Mouse (Mus musculus): ENCODE data around the gene Lrrc26. TPM values are rescaled to one million over a fixed set of nuclear protein-coding genes. Genes with fewer than 3 reads are reported as not detected.

Lrrc26 gene
- polyA plus RNA-seq, 1 experiment: not detected

DNA sequence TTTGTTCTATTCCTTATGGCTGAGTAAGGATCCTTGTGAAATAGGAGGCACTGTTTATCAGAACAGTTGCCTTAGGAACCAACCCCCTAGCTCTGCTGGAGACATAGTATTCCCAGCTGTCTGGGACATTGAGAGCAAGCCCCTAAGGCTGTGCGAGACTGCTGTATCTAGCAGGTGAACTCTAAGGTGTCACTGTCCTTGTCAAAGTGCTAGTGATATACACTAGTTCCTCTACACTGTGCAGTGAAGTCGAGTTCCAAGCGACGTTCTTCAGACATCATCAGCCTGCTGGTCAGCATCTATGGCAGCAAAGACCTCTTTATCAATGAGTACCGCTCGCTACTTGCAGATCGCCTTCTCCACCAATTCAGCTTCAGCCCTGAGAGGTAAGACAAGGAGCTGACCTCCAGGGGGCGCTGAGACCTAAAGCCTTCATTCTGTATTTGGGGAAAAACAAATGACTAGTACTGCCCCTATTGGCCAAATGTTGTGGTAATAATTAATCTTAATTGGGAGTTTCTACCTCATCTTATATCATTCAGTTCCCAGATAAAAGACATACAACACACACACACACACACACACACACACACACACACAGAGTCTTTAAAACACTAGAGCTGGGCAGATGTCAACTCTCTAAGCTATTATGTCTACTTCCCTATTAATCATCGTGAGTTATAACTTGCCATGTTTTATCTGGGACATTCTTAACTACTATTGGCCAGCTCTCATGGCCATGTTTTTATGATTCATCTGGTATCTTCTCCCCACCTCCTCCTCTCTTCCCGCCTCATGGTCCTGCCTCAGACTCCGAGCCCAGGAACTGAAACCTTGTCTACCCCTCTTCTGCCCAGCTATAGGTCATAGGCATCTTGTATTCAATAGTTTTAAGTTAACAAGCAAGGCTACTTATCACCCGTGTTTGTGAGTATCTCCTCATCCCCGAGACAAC is 10.5 kb upstream of the Lrrc26 start:
- Histone ChIP-seq H3K36me3 (ENCODE audit: control insufficient read depth) (peaks cover 96% of the 10 kb centered on the region), H3K27me3 (ENCODE audit: control insufficient read depth) (no peaks in the 10 kb centered on the region), H3K4me1 (ENCODE audit: control insufficient read depth) (peaks cover 3% of the 10 kb centered on the region), H3K9me3 (ENCODE audit: control insufficient read depth, low read length) (no peaks in the 10 kb centered on the region), H3K4me3 (replicated peaks) (no peak overlapping the region)
- no peak for TF ChIP-seq TAL1 (IDR thresholded peaks at IDR 0.05; ENCODE audit: low read length)
- TF ChIP-seq GATA1 (IDR thresholded peaks at IDR 0.05; ENCODE audit: low read length): no peak

DNA sequence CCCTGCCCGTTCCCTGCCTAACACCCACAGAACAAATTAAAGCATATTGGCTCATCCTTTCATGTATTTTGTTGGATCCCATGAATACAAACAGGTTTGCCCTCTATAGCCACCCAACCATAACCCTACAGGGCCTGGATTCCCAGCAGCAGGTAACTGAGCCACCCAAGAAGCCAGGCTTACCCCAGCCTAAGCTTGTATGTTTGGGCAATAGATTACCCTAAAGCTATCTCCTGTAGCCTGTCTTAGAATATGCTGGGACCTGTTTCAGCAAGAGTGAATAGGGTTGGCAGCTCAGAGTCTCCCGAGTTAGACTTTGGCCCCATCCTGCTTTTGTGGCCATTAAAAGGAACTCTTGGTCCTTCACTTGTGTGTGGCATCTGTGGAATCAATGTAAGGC is 4.2 kb upstream of the Lrrc26 start:
- peaks cover 2% of the 10 kb centered on the region; the same call in 1 of the 2 replicates for H3K9me3 ChIP-seq (ENCODE audit: control insufficient read depth, low read length)
- TF ChIP-seq GATA1 (IDR thresholded peaks at IDR 0.05; ENCODE audit: low read length): no peak
- no peak for TF ChIP-seq TAL1 (IDR thresholded peaks at IDR 0.05; ENCODE audit: low read length)
- peaks cover 27% of the 10 kb centered on the region for H3K27me3 ChIP-seq (ENCODE audit: control insufficient read depth)
- peaks cover 55% of the 10 kb centered on the region for H3K36me3 ChIP-seq (ENCODE audit: control insufficient read depth)
- peaks cover 19% of the 10 kb centered on the region for H3K4me1 ChIP-seq (ENCODE audit: control insufficient read depth)
- H3K4me3 ChIP-seq (replicated peaks): no peak overlapping the region

DNA sequence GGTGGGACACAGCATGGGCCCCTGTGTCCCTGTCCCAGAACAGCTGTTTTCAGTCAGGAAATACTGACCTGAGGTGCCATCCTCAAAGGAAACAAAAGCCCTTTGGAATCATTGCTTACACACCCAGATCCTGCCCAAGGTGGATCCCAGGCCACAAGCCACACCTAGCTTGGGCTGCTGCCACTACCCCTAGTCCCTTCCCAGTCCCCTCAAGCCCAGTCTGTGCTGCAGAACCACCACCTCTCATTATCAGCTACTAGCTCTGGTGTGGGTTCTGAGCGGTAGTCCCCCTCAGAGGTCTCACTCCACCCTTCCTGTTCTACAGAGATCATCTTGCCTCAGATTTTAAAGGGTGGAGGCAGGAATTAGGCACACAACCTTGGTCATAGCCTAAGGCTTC is 3.4 kb upstream of the Lrrc26 start:
- Histone ChIP-seq H3K4me3 (replicated peaks) (no peak overlapping the region), H3K27me3 (ENCODE audit: control insufficient read depth) (peaks cover 35% of the 10 kb centered on the region), H3K4me1 (ENCODE audit: control insufficient read depth) (peaks cover 19% of the 10 kb centered on the region), H3K36me3 (ENCODE audit: control insufficient read depth) (peaks cover 47% of the 10 kb centered on the region), H3K9me3 (ENCODE audit: control insufficient read depth, low read length) (peaks cover 3% of the 10 kb centered on the region; the same call in 1 of the 2 replicates)
- TF ChIP-seq TAL1 (IDR thresholded peaks at IDR 0.05; ENCODE audit: low read length) (no peak), GATA1 (IDR thresholded peaks at IDR 0.05; ENCODE audit: low read length) (no peak)

DNA sequence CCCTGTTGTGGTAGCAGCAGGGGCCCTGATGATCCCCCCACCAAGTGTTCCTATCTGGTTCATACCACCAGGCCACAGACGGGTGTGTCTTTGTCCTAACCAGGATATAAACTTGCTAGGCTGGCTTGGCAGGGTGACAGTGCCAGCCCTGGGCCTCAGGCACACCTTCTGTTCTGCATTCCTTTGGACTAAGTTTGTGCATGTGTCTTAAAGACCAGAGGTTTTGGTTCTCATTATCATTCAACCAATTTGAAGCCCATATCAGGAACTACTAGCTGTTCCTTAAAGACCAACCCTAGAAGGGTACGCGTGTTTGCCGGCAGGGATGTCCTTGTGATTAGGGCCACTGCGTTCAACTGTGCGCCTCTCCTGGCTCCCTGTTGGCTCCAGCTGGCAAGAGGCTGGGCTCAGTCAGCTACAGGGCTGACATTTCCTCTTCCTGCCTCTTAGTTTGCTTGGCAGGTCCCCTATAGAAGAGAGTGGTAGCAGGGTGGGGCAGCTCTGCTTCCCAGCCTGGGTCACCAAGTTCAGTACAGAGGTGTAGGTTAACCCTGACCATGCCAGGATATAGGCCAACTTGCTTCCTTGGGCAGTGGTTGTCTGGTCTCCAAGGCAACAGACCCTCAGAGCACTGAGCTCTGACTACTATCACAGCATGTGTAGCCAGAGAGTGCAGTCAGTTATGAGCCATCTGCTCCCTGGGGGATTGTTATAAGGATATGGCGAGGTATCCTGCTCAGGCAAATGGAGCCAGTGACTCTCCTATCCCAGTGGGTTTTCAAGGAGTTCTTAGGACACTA is 2.7 kb upstream of the Lrrc26 start:
- H3K4me1 ChIP-seq (ENCODE audit: control insufficient read depth): peaks cover 21% of the 10 kb centered on the region
- peaks cover 42% of the 10 kb centered on the region for H3K27me3 ChIP-seq (ENCODE audit: control insufficient read depth)
- H3K9me3 ChIP-seq (ENCODE audit: control insufficient read depth, low read length): peaks cover 3% of the 10 kb centered on the region; the same call in 1 of the 2 replicates
- peaks cover 43% of the 10 kb centered on the region for H3K36me3 ChIP-seq (ENCODE audit: control insufficient read depth)
- H3K4me3 ChIP-seq (replicated peaks): no peak overlapping the region
- no peak for TF ChIP-seq TAL1 (IDR thresholded peaks at IDR 0.05; ENCODE audit: low read length)
- TF ChIP-seq GATA1 (IDR thresholded peaks at IDR 0.05; ENCODE audit: low read length): no peak

DNA sequence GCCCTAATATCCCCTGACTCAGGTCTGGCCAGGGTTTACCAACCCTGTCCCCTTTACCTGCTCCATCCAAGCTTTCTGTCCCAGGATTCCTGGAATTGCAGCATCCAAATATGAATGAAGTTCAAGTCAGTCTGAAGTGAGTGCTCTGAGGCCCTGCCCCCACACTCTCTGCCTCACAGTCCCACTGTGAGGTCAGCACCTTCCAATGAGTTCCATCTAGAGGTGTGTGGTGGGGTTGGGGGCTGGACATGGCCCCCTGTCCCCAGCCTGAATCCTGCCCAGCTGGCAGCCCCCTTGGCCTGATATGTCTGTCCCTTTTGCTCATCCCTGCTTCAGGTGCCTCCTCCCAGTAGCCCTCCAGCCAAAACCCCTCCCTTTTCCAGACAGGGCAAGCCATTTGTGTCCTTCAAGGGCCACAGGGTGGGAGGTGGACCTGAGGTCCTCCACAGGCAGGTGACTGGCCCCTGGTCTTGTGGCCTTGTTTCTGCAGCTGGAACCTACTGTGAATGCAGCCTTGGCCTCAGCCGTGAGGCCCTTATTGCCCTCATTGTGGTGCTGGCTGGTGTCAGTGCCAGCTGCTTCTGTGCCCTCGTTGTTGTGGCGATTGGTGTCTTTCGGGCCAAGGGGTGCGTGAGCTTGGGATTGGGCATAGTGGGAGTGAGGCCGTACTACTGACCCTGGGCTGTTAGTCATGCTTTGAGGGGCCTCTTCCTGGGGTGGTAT is 1.6 kb upstream of the Lrrc26 start, which contains the start of gene Tmem210:
Tmem210 (plus strand) TSS at position 219 of the 723 bp plus-strand sequence.
- Histone ChIP-seq H3K4me1 (ENCODE audit: control insufficient read depth) (peaks cover 22% of the 10 kb centered on the region), H3K4me3 (replicated peaks) (no peak within 1 kb of the TSS), H3K27me3 (ENCODE audit: control insufficient read depth) (peaks cover 53% of the 10 kb centered on the region), H3K9me3 (ENCODE audit: control insufficient read depth, low read length) (peaks cover 3% of the 10 kb centered on the region; the same call in 1 of the 2 replicates), H3K36me3 (ENCODE audit: control insufficient read depth) (peaks cover 32% of the 10 kb centered on the region)
- TF ChIP-seq TAL1 (IDR thresholded peaks at IDR 0.05; ENCODE audit: low read length): no peak
- no peak for TF ChIP-seq GATA1 (IDR thresholded peaks at IDR 0.05; ENCODE audit: low read length)

DNA sequence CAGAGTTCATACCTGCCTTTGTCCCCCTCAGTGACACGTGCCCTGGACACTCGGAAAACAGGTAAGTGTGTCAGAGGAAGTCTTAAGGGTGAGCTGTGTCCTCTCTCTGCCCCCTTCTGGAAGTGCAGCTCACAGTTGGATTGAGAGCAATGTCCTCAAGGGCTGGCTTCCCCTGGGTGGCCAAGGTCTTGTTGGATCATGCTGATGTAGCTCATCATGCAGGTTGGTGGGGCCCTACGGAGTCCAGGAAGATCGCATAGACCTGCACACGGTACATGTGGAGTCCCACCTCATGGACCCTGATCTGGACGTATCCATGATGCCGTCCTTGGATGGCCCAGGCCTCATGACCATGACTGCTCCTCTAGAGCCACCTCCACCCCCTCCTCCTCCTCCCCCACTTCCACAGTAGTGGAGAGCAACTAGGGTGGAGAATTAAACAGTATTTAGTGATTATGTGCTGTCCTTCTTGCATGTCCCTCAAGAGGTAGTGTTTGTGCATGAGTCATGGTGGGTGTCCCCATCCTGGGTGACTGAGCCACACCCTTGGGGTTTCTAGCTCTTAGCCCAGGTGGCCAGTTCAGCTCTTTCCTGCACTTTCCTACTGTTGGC is 875 bp upstream of the Lrrc26 start:
- peaks cover 22% of the 10 kb centered on the region for H3K4me1 ChIP-seq (ENCODE audit: control insufficient read depth)
- peaks cover 26% of the 10 kb centered on the region for H3K36me3 ChIP-seq (ENCODE audit: control insufficient read depth)
- H3K27me3 ChIP-seq (ENCODE audit: control insufficient read depth): peaks cover 60% of the 10 kb centered on the region
- H3K4me3 ChIP-seq (replicated peaks): no peak overlapping the region
- H3K9me3 ChIP-seq (ENCODE audit: control insufficient read depth, low read length): peaks cover 3% of the 10 kb centered on the region; the same call in 1 of the 2 replicates
- no peak for TF ChIP-seq TAL1 (IDR thresholded peaks at IDR 0.05; ENCODE audit: low read length)
- TF ChIP-seq GATA1 (IDR thresholded peaks at IDR 0.05; ENCODE audit: low read length): no peak

DNA sequence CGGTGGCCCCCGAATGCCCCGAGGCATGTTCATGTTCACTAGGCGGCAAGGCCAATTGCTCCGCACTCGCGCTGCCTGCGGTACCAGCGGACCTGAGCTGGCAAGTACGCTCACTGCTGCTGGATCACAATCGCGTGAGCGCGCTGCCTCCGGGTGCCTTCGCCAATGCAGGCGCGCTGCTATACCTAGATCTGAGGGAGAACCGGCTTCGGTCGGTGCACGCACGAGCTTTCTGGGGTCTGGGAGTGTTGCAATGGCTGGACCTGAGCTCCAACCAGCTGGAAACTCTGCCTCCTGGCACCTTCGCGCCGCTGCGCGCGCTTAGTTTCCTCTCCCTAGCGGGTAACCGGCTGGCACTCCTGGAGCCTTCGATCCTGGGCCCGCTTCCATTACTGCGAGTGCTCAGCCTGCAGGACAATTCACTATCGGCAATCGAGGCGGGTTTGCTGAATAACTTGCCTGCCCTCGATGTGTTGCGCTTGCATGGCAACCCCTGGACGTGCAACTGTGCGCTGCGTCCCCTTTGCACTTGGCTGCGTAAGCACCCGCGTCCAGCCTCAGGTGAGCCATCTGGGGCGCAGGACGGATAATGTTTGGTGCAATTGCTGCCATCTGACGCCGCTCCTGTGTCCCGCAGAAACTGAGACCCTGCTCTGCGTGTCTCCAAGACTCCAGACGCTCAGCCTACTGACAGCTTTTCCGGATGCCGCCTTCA is 543 bp downstream of the Lrrc26 start:
- Histone ChIP-seq H3K4me3 (replicated peaks) (no peak overlapping the region), H3K27me3 (ENCODE audit: control insufficient read depth) (peaks cover 74% of the 10 kb centered on the region), H3K36me3 (ENCODE audit: control insufficient read depth) (peaks cover 11% of the 10 kb centered on the region), H3K4me1 (ENCODE audit: control insufficient read depth) (peaks cover 22% of the 10 kb centered on the region), H3K9me3 (ENCODE audit: control insufficient read depth, low read length) (peaks cover 3% of the 10 kb centered on the region; the same call in 1 of the 2 replicates)
- TF ChIP-seq GATA1 (IDR thresholded peaks at IDR 0.05; ENCODE audit: low read length): no peak
- TF ChIP-seq TAL1 (IDR thresholded peaks at IDR 0.05; ENCODE audit: low read length): no peak

DNA sequence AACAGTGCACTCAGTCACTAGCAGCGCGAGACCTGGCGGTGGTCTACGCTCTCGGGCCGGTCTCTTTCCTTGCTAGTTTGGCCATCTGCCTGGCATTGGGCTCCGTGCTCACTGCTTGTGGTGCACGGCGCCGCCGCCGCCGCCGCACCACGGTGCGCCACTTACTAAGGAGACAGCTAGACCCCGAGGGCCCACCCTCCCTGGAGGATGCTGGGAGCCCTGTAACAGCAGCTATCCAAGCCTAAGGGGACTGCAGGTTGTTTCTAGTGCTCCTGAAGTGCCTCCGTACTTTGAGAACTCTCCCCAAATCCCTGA is 1.1 kb downstream of the Lrrc26 start:
- peaks cover 3% of the 10 kb centered on the region; the same call in 1 of the 2 replicates for H3K9me3 ChIP-seq (ENCODE audit: control insufficient read depth, low read length)
- peaks cover 6% of the 10 kb centered on the region for H3K36me3 ChIP-seq (ENCODE audit: control insufficient read depth)
- peaks cover 79% of the 10 kb centered on the region for H3K27me3 ChIP-seq (ENCODE audit: control insufficient read depth)
- H3K4me3 ChIP-seq (replicated peaks): no peak overlapping the region
- peaks cover 22% of the 10 kb centered on the region for H3K4me1 ChIP-seq (ENCODE audit: control insufficient read depth)
- TF ChIP-seq GATA1 (IDR thresholded peaks at IDR 0.05; ENCODE audit: low read length) (no peak), TAL1 (IDR thresholded peaks at IDR 0.05; ENCODE audit: low read length) (no peak)
